Mouse (Mus musculus) hindbrain, embryonic 11.5 days (tissue): ENCODE measurements around the gene Cd19. TPM values are rescaled to one million over a fixed set of nuclear protein-coding genes. Genes with fewer than 3 reads are reported as not detected.

Experiments used
- ATAC-seq: fragments of 200-750 bp; cut with Nextera tagmentation; 2 replicates; pipeline ENCODE4 v1.8.0; 2017; ENCODE audit warnings: mild to moderate bottlenecking, moderate TSS enrichment, moderate library complexity; ENCODE audit not compliant: low FRiP score
- DNase-seq: peaks from one replicate; pipeline ENCODE4 v3.0.0-alpha.2; 2015; ENCODE audit warnings: low spot score
- H3K27ac ChIP-seq: fragments of 300-500 bp; sonication (generic); 2 replicates; pipeline ENCODE4 v1.5.1; 2014; ENCODE audit warnings: mild to moderate bottlenecking, low read depth, low read length
- H3K27me3 ChIP-seq: fragments of 300-500 bp; sonication (generic); 2 replicates; pipeline ENCODE4 v1.6.1; 2014; ENCODE audit warnings: mild to moderate bottlenecking, low read length, moderate library complexity, mixed read lengths; ENCODE audit not compliant: control insufficient read depth, insufficient read depth
- H3K36me3 ChIP-seq: fragments of 300-500 bp; sonication (generic); 2 replicates; pipeline ENCODE4 v1.6.1; 2014; ENCODE audit warnings: mild to moderate bottlenecking, low read length, moderate library complexity, mixed read lengths; ENCODE audit not compliant: control insufficient read depth, insufficient read depth
- H3K4me1 ChIP-seq: fragments of 300-500 bp; sonication (generic); replicated peaks from 2 replicates; pipeline ENCODE4 v1.6.1; 2014; ENCODE audit warnings: low read length, mixed read lengths; ENCODE audit not compliant: control insufficient read depth, insufficient read depth
- H3K4me2 ChIP-seq: fragments of 300-500 bp; sonication (generic); replicated peaks from 2 replicates; pipeline ENCODE4 v1.6.1; 2014; ENCODE audit warnings: mild to moderate bottlenecking, low read depth, low read length
- H3K4me3 ChIP-seq: fragments of 300-500 bp; sonication (generic); 2 replicates; pipeline ENCODE4 v1.5.1; 2014; ENCODE audit warnings: low read depth, low read length
- H3K9ac ChIP-seq: fragments of 300-500 bp; sonication (generic); 2 replicates; pipeline ENCODE4 v1.6.1; 2014; ENCODE audit warnings: low read depth, low read length
- H3K9me3 ChIP-seq: fragments of 300-500 bp; sonication (generic); 2 replicates; pipeline ENCODE4 v1.6.1; 2016; ENCODE audit warnings: low read length; ENCODE audit not compliant: control insufficient read depth
- WGBS: fragments of 180-500 bp; shearing (Covaris S2); extraction: QIAGEN DNeasy Blood & Tissue Kit; methylation state at CpG from one replicate; pipeline ENCODE4 v1.1.7; 2014; 5-methylcytosine and 5-hydroxymethylcytosine counted together
- polyA plus RNA-seq: library from polyadenylated mRNA; unstranded; fragments of >200 nt; fragmentation: Nextera tagmentation; extraction: Ambion mirVana; gene quantifications from 2 replicates; pipeline ENCODE4 v1.2.1, GENCODE M21; 2014

Cd19 gene
- polyA plus RNA-seq, 1 experiment from 2014 or later: not detected

DNA sequence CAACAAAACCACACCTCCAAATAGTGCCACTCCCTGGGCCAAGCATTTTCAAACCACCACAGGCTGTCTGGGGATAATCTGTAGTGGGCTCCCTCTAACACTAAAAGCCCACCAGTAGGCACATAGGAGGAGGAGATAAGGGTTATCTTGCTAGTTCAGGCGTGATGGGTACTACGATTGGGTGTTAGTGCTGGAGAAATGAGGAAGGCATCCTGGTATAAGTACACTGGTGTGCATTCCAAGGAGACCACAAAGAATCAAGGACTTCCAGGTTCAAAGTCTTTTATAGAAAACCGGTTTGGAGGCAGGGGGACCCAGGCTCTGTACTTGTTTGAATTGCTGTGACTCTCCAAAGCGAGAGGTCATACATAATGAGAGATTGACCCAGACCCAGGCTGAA, 13.5 kb upstream of the Cd19 start:
- H3K9me3 ChIP-seq: no peaks in the 10 kb centered on the region
- peak overlapping the region; percentile 75 for H3K4me2 ChIP-seq
- H3K9ac ChIP-seq: peak overlapping the region; percentile 87
- no peaks in the 10 kb centered on the region for H3K36me3 ChIP-seq
- H3K4me3 ChIP-seq: peak overlapping the region; percentile 74
- ATAC-seq (peak; percentile 5), DNase-seq (no peak)
- whole genome bisulfite sequencing: 22% methylated on average over 4 of the region's 4 CpGs
- no peaks in the 10 kb centered on the region for H3K4me1 ChIP-seq
- H3K27ac ChIP-seq: peak overlapping the region; percentile 85; the same call in 1 of the 2 replicates
- H3K27me3 ChIP-seq: no peaks in the 10 kb centered on the region

DNA sequence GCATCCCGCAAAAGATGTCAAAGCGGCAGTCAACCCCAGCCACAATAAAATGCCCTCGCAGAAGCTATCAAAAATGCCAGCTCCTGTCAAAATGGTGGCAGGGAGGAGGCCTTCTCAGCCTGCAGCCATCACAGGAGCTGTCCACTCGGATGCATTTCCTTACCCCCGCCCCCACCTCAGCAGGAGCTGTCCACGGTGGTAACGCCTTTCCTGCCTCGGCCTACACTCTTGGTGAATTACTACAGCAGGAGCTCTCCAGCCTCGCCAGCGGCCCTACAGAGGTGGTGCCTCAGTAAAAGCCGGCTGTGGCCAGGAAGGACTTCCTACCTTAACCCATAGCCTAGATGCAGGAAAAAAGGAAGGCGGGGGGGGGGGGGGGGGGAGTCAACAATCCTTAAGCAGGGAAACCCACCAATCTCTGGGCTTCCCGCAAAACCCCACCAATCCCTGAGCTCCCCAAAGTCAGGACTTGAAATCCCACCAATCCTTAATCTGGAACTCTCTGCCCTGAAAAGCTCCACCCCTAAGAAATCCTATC, 12.7 kb upstream of the Cd19 start:
- ATAC-seq (no peak), DNase-seq (no peak)
- H3K4me3 ChIP-seq: no peak overlapping the region
- H3K36me3 ChIP-seq: no peaks in the 10 kb centered on the region
- H3K4me1 ChIP-seq: no peaks in the 10 kb centered on the region
- no peak overlapping the region for H3K9ac ChIP-seq
- no peaks in the 10 kb centered on the region for H3K27me3 ChIP-seq
- H3K27ac ChIP-seq: no peak overlapping the region
- H3K9me3 ChIP-seq: no peaks in the 10 kb centered on the region
- WGBS: 59% methylated on average over 12 of the region's 13 CpGs
- no peak overlapping the region for H3K4me2 ChIP-seq

DNA sequence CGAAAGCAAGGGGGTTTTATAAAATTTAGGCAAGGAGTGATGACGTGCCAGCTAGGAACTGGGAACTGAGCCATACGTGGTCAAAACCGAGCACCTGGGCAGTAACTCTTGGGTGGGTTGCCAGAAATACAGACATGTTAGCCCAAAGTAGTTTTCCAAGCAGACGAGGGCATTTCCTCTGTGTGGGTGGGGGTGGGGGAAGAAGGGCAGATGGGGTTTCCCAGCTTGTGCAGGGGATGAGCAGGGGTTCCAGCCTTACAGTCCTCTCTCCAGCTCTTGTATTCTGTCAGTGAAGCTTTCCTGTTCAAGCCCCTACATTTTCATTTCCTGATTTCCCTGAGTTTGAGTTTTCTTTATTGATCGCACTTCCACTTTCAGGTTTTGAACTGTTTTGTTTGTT, 9.5 kb upstream of the Cd19 start:
- Histone ChIP-seq H3K9ac (no peak overlapping the region), H3K27me3 (no peaks in the 10 kb centered on the region)
- 82% methylated on average over 6 of the region's 6 CpGs for WGBS

DNA sequence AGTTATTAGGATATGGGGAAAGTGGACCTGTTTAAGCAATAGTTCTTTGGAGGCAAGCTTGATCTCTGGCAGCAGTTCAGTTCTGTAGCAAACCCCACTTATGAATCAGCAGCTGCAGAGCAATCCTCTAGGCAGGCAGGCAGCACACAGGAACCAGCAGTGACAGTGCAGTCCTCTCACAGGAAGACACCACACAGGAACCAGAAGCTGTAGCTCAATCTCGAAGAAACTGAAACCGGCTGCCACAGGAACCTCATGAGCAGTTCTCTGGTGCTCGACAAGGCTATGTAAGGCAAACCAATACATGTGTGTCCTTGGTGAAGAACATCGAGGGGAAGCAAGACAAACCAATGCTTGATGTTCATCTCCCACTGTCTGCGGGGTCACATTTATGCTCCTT, 7.1 kb upstream of the Cd19 start:
- Histone ChIP-seq H3K9ac (no peak overlapping the region), H3K27me3 (no peaks in the 10 kb centered on the region), H3K36me3 (no peaks in the 10 kb centered on the region), H3K4me3 (no peak overlapping the region), H3K9me3 (no peaks in the 10 kb centered on the region), H3K27ac (no peak overlapping the region), H3K4me2 (no peak overlapping the region), H3K4me1 (no peaks in the 10 kb centered on the region)
- 85% methylated on average over 5 of the region's 5 CpGs for WGBS
- DNase-seq (no peak), ATAC-seq (no peak)

More for the DNA sequence above, 9.5 kb upstream of the Cd19 start:
- H3K4me3 ChIP-seq: no peak overlapping the region
- H3K4me2 ChIP-seq: no peak overlapping the region
- ATAC-seq (no peak), DNase-seq (no peak)
- no peaks in the 10 kb centered on the region for H3K9me3 ChIP-seq
- no peaks in the 10 kb centered on the region for H3K36me3 ChIP-seq
- H3K27ac ChIP-seq: no peak overlapping the region
- no peaks in the 10 kb centered on the region for H3K4me1 ChIP-seq

DNA sequence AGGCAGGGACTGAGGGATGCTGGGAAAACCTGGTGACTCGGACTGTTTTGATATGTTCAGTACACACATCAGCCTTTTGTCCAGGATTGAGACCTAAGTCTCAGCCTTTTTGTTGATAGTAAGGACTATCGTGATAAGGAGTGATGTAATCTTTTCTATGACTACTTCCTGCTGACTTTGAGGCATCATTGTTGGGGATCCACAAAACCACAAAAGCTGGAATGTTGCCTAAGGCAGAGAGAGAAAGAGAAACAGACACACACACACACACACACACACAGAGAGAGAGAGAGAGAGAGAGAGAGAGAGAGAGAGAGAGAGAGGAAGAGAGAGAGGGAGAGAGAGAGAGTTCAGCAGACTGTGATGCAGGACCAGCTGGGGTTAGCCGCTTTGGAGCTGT, 3.8 kb upstream of the Cd19 start:
- Histone ChIP-seq H3K4me2 (no peak overlapping the region), H3K27me3 (no peaks in the 10 kb centered on the region), H3K27ac (no peak overlapping the region), H3K9me3 (no peaks in the 10 kb centered on the region), H3K4me1 (no peaks in the 10 kb centered on the region), H3K4me3 (no peak overlapping the region), H3K36me3 (no peaks in the 10 kb centered on the region), H3K9ac (no peak overlapping the region)
- WGBS: 85% methylated on average over 3 of the region's 3 CpGs
- DNase-seq: no peak
- ATAC-seq: no peak

DNA sequence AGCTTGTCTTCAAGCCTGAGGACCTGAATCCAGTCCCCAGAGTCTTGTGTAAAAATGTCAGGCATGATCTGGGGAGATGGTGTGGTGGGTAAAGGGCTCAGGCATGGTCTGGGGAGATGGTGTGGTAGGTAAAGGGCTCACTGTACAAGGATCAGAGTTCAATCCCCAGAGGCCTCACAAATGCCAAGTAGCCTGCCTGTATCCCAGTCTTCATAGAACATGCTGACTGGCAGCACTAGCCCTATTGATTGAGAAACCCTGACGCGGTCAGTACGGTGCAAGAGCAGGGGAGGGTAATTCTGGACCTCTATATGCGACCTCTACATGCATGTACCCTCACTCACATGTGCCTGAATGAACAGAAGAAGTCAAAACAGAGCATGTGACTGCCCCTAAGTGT, 2.9 kb upstream of the Cd19 start:
- no peak overlapping the region for H3K4me2 ChIP-seq
- H3K27me3 ChIP-seq: no peaks in the 10 kb centered on the region
- ATAC-seq: no peak
- H3K4me1 ChIP-seq: no peaks in the 10 kb centered on the region
- no peaks in the 10 kb centered on the region for H3K36me3 ChIP-seq
- 81% methylated on average over 4 of the region's 4 CpGs for WGBS
- no peak overlapping the region for H3K9ac ChIP-seq
- no peak overlapping the region for H3K27ac ChIP-seq
- DNase-seq: no peak
- no peaks in the 10 kb centered on the region for H3K9me3 ChIP-seq
- no peak overlapping the region for H3K4me3 ChIP-seq

DNA sequence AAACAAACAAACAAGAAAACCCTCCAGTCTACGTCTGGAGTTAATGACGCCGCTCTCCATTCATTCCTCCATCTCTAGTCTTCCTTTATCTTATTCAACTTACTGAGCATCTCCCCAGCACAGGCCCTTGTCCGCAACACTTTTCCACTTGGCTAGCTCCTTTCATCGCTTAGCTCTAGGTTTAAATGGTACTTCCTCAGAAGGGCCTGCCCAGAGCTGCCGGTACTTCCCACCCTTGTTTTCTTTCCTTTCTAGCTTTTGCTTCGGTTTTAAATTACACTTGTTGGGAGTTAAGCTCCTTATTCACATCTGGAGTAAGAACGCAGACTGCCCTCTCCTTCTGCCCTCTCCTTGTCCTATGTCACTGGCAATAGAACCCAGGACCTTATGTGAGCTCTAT, 2.4 kb upstream of the Cd19 start:
- Histone ChIP-seq H3K9ac (no peak overlapping the region), H3K9me3 (no peaks in the 10 kb centered on the region), H3K27ac (no peak overlapping the region), H3K4me1 (no peaks in the 10 kb centered on the region), H3K27me3 (no peaks in the 10 kb centered on the region), H3K4me2 (no peak overlapping the region), H3K36me3 (no peaks in the 10 kb centered on the region), H3K4me3 (no peak overlapping the region)
- WGBS: 21% methylated on average over 8 of the region's 8 CpGs
- DNase-seq: no peak
- no peak for ATAC-seq

DNA sequence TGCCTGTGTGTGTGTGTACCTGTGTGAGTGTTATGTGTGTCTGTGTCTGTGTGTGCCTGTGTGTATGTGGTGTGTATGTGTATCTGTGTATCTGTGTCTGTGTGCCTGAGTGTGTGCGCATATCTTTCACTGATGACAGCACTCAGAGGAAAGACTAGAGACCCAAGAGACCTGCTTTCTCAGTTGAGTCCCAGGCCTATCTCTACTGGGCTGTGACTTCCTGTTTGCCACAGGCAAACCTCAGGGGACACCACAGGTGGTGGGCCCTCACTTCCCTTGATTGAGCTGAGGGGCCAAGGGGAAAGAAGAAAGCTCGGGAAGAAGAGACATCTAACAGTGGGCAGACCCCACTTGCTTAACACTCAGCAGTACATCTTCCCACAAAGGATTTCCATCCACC, 1.9 kb upstream of the Cd19 start:
- Histone ChIP-seq H3K4me1 (no peaks in the 10 kb centered on the region), H3K9ac (no peak overlapping the region), H3K27me3 (no peaks in the 10 kb centered on the region), H3K4me2 (no peak overlapping the region), H3K27ac (no peak overlapping the region), H3K36me3 (no peaks in the 10 kb centered on the region), H3K4me3 (no peak overlapping the region), H3K9me3 (no peaks in the 10 kb centered on the region)
- ATAC-seq (no peak), DNase-seq (no peak)
- 50% methylated on average over 2 of the region's 2 CpGs for WGBS

DNA sequence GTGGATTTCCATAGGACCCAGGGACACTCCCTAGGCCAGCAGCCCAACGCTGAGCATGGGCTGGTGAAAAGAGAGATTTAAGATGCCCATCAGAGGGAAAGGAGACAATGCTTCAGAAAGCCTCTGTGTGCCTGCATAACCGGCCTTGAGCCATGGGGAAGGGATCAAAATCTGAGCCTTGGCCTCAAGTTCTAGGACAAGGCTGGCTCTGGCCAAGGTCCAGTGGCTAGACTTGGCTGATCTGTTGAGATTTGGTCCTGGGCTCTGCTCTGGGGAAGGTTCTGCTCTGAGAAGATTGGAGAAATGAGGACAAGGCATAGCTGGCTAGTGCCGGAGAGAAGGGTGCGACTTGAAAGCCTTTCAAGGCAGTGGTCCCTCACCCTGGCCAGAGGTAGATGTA, 3.6 kb downstream of the Cd19 start:
- H3K9me3 ChIP-seq: no peaks in the 10 kb centered on the region
- ATAC-seq (no peak), DNase-seq (no peak)
- no peak overlapping the region for H3K4me2 ChIP-seq
- no peak overlapping the region for H3K4me3 ChIP-seq
- H3K36me3 ChIP-seq: no peaks in the 10 kb centered on the region
- whole genome bisulfite sequencing: 94% methylated on average over 4 of the region's 4 CpGs
- no peaks in the 10 kb centered on the region for H3K4me1 ChIP-seq
- no peak overlapping the region for H3K27ac ChIP-seq
- H3K27me3 ChIP-seq: no peaks in the 10 kb centered on the region
- H3K9ac ChIP-seq: no peak overlapping the region
